Mouse (Mus musculus): Measurements from ENCODE around the gene Wfdc1. TPM values are rescaled to one million over a fixed set of nuclear protein-coding genes. Genes with fewer than 3 reads are reported as not detected.

Gene Wfdc1
- total and polyA plus RNA-seq, 3 experiments: not detected

GRCm38 (mm10) chr8:119642960-119643359 is 23.2 kb upstream of the Wfdc1 start:
- H3K9me3 ChIP-seq (replicated peaks): peaks cover 6% of the 10 kb centered on the region
- DNase-seq (ENCODE audit: low spot score) (no peak), ATAC-seq (ENCODE audit: extremely low read depth, insufficient number of reproducible peaks, low FRiP score, poor library complexity, severe bottlenecking) (no peak)
- no peak for TF ChIP-seq POLR2AphosphoS5 (IDR thresholded peaks at IDR 0.05; ENCODE audit: insufficient replicate concordance, low read depth, low read length)
- no peak for TF ChIP-seq GATA1 (IDR thresholded peaks at IDR 0.05; ENCODE audit: borderline replicate concordance, low read length)
- TF ChIP-seq TAL1 (conservative IDR thresholded peaks at IDR 0.05; ENCODE audit: low read depth, low read length): no peak
- H3K4me1 ChIP-seq (ENCODE audit: insufficient read depth, low read depth, low read length): no peaks in the 10 kb centered on the region
- no peaks in the 10 kb centered on the region for H3K36me3 ChIP-seq (replicated peaks)
- H3K4me3 ChIP-seq (ENCODE audit: low read depth, low read length): no peak overlapping the region
- no peaks in the 10 kb centered on the region for H3K27me3 ChIP-seq (ENCODE audit: insufficient read depth, low read length)

GRCm38 (mm10) chr8:119644429-119644960 is 21.7 kb upstream of the Wfdc1 start:
- Histone ChIP-seq H3K4me3 (ENCODE audit: low read depth, low read length) (no peak overlapping the region), H3K36me3 (replicated peaks) (no peaks in the 10 kb centered on the region), H3K27me3 (ENCODE audit: insufficient read depth, low read length) (peaks cover under 1% of the 10 kb centered on the region; the same call in 1 of the 2 replicates), H3K9me3 (replicated peaks) (peaks cover 6% of the 10 kb centered on the region), H3K4me1 (ENCODE audit: insufficient read depth, low read depth, low read length) (no peaks in the 10 kb centered on the region)
- no peak for TF ChIP-seq GATA1 (IDR thresholded peaks at IDR 0.05; ENCODE audit: borderline replicate concordance, low read length)
- TF ChIP-seq GATA2 (IDR thresholded peaks at IDR 0.05; ENCODE audit: borderline replicate concordance, low read depth, low read length): no peak
- TF ChIP-seq CTCF (IDR thresholded peaks at IDR 0.05; ENCODE audit: low read depth, low read length): no peak
- no peak for TF ChIP-seq POLR2AphosphoS5 (IDR thresholded peaks at IDR 0.05; ENCODE audit: insufficient replicate concordance, low read depth, low read length)
- TF ChIP-seq TAL1 (conservative IDR thresholded peaks at IDR 0.05; ENCODE audit: low read depth, low read length): no peak
- DNase-seq (ENCODE audit: low spot score) (no peak), ATAC-seq (ENCODE audit: extremely low read depth, insufficient number of reproducible peaks, low FRiP score, poor library complexity, severe bottlenecking) (no peak)

DNA sequence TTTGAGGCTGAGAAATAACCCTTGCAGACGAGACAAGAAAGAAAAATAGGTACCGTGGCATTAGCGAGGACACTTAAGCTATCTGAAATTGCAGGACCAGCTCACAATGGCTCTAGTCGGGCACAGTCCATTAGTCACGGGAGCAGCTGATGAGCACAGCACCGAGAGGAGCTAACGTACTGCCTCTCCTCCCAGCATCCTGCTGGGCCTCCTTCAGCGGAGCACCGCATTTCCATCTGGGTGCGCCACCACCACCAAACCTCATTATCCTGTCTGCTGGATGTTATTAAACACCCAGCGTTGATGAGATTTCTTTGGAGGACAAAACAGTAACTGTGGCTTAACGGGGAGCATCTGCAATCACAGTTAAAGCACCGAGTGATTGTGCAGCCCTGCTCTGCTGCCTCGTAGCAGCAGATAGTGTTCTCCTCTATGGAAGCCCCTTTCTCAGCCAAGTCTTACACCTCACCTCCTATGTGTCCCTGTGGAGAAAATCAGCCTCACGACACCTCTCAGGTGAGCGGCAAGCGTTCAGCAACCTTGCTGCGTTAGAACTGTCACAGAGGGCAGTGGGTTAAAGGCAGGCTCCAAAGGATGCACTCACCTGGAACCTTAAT is 21.1 kb upstream of the Wfdc1 start:
- Histone ChIP-seq H3K9me3 (replicated peaks) (peaks cover 6% of the 10 kb centered on the region), H3K27me3 (ENCODE audit: insufficient read depth, low read length) (peaks cover 2% of the 10 kb centered on the region; the same call in 1 of the 2 replicates), H3K36me3 (replicated peaks) (no peaks in the 10 kb centered on the region), H3K4me3 (ENCODE audit: low read depth, low read length) (no peak overlapping the region), H3K4me1 (ENCODE audit: insufficient read depth, low read depth, low read length) (no peaks in the 10 kb centered on the region)
- no peak for TF ChIP-seq GATA2 (IDR thresholded peaks at IDR 0.05; ENCODE audit: borderline replicate concordance, low read depth, low read length)
- no peak for TF ChIP-seq POLR2AphosphoS5 (IDR thresholded peaks at IDR 0.05; ENCODE audit: insufficient replicate concordance, low read depth, low read length)
- TF ChIP-seq TAL1 (conservative IDR thresholded peaks at IDR 0.05; ENCODE audit: low read depth, low read length): no peak
- no peak for TF ChIP-seq CTCF (IDR thresholded peaks at IDR 0.05; ENCODE audit: low read depth, low read length)
- no peak for TF ChIP-seq GATA1 (IDR thresholded peaks at IDR 0.05; ENCODE audit: borderline replicate concordance, low read length)
- ATAC-seq (ENCODE audit: extremely low read depth, insufficient number of reproducible peaks, low FRiP score, poor library complexity, severe bottlenecking) (no peak), DNase-seq (ENCODE audit: low spot score) (no peak)

- Histone ChIP-seq H3K9me3 (replicated peaks) (peaks cover 6% of the 10 kb centered on the region), H3K36me3 (replicated peaks) (no peaks in the 10 kb centered on the region), H3K4me3 (ENCODE audit: low read depth, low read length) (no peak overlapping the region), H3K4me1 (ENCODE audit: insufficient read depth, low read depth, low read length) (no peaks in the 10 kb centered on the region), H3K27me3 (ENCODE audit: insufficient read depth, low read length) (peaks cover 2% of the 10 kb centered on the region; the same call in 1 of the 2 replicates)
- ATAC-seq (ENCODE audit: extremely low read depth, insufficient number of reproducible peaks, low FRiP score, poor library complexity, severe bottlenecking) (no peak), DNase-seq (ENCODE audit: low spot score) (no peak)
- TF ChIP-seq CTCF (IDR thresholded peaks at IDR 0.05; ENCODE audit: low read depth, low read length) (0 out of 2 replicates have a peak, but pooled peaks have one; percentile 23), GATA1 (IDR thresholded peaks at IDR 0.05; ENCODE audit: borderline replicate concordance, low read length) (no peak)
These were observed 20.0 kb upstream of the Wfdc1 start for GRCm38 (mm10) chr8:119646197-119646596.

GRCm38 (mm10) chr8:119646846-119647245 is 19.3 kb upstream of the Wfdc1 start:
- no peak overlapping the region for H3K4me3 ChIP-seq (ENCODE audit: low read depth, low read length)
- peaks cover 6% of the 10 kb centered on the region for H3K9me3 ChIP-seq (replicated peaks)
- TF ChIP-seq POLR2AphosphoS5 (IDR thresholded peaks at IDR 0.05; ENCODE audit: insufficient replicate concordance, low read depth, low read length): no peak
- no peak for TF ChIP-seq TAL1 (conservative IDR thresholded peaks at IDR 0.05; ENCODE audit: low read depth, low read length)
- no peak for TF ChIP-seq GATA1 (IDR thresholded peaks at IDR 0.05; ENCODE audit: borderline replicate concordance, low read length)
- peaks cover 2% of the 10 kb centered on the region; the same call in 1 of the 2 replicates for H3K27me3 ChIP-seq (ENCODE audit: insufficient read depth, low read length)
- ATAC-seq (ENCODE audit: extremely low read depth, insufficient number of reproducible peaks, low FRiP score, poor library complexity, severe bottlenecking): no peak
- DNase-seq (ENCODE audit: low spot score): no peak
- H3K36me3 ChIP-seq (replicated peaks): no peaks in the 10 kb centered on the region
- H3K4me1 ChIP-seq (ENCODE audit: insufficient read depth, low read depth, low read length): no peaks in the 10 kb centered on the region

DNA sequence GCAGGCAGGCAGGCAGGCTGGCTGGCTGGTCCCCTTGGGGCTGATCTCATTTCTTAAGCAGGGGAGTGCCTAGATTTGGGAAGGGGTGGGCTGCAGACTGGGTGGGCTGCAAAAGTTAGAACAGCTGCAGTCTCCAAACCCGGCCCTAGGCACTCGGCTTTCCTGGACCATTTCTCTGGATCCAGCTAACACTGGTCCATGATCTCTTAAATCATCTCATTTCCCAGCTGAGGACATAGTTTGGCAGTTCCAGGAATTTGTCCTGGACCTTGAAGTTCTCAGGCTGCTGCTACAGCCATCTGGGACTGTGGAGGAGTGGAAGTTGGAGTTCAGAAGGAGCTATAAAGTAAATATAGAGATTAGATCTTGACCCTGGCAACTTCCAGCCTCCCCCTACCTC is 14.8 kb upstream of the Wfdc1 start:
- Histone ChIP-seq H3K4me3 (ENCODE audit: low read depth, low read length) (no peak overlapping the region), H3K4me1 (ENCODE audit: insufficient read depth, low read depth, low read length) (no peaks in the 10 kb centered on the region), H3K9me3 (replicated peaks) (peaks cover 4% of the 10 kb centered on the region), H3K36me3 (replicated peaks) (no peaks in the 10 kb centered on the region), H3K27me3 (ENCODE audit: insufficient read depth, low read length) (peaks cover 2% of the 10 kb centered on the region; the same call in 1 of the 2 replicates)
- ATAC-seq (ENCODE audit: extremely low read depth, insufficient number of reproducible peaks, low FRiP score, poor library complexity, severe bottlenecking) (no peak), DNase-seq (ENCODE audit: low spot score) (no peak)
- TF ChIP-seq CTCF (IDR thresholded peaks at IDR 0.05; ENCODE audit: low read depth, low read length) (no peak), GATA2 (IDR thresholded peaks at IDR 0.05; ENCODE audit: borderline replicate concordance, low read depth, low read length) (no peak), POLR2AphosphoS5 (IDR thresholded peaks at IDR 0.05; ENCODE audit: insufficient replicate concordance, low read depth, low read length) (no peak), TAL1 (conservative IDR thresholded peaks at IDR 0.05; ENCODE audit: low read depth, low read length) (no peak), GATA1 (IDR thresholded peaks at IDR 0.05; ENCODE audit: borderline replicate concordance, low read length) (no peak)

Data from G1E (cell line).